Mouse (Mus musculus): ENCODE data around the gene Rpusd1. TPM values are rescaled to one million over a fixed set of nuclear protein-coding genes. Genes with fewer than 3 reads are reported as not detected.

Gene Rpusd1
- 1 to 10 TPM; 3.8 to 5.6 TPM for total RNA-seq (2021)
- long read RNA-seq, experiment 1, transcript Rpusd1-201 (6 exons, 1,745 nt) = major isoform, 6 of 9 reads
- long read RNA-seq, experiment 1, partial matches to known transcripts = 1 of 9 reads
- long read RNA-seq, experiment 1, other reads (novel, unspliced or antisense) = 0 of 9 reads
- long read RNA-seq, experiment 2, transcript Rpusd1-201 (6 exons, 1,745 nt) = major isoform, 5 of 7 reads
- long read RNA-seq, experiment 2, partial matches to known transcripts = 0 of 7 reads
- long read RNA-seq, experiment 2, other reads (novel, unspliced or antisense) = 1 of 7 reads

DNA sequence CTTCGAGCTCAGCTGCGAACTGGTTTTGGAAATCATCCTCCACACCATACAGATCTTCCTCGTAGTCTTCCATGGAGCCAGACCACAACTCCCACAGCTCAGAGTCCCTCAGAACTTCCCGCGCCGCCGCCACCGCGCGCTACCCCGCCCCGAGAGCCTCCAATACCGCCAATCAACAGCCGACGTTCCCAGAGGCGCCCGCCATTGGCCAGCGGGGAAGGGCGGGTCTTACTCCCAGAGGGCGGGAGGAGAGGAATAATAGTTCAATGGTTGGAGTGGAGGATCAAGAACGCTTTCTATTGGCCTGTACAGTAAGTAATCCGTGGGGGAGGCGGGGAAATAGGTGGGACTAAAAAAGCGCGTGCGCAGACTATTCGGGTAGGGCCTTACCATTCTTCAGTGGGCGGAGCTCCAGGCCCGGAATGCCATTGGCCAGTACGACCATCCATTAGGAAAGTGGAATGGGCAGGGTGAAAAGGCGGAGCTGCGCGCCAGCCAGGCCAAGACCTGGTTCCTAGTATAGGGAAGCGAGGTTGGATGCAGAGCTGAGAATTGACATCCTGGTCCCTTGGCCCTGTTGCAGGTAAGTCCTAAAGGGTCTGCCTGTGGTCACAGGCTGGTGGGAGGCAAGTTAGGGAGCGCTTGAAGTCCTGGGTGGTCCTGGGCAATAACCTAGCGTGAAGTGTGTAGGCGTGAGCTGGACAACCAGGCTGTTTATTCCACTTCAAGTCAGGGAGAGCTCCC is at the start of gene Rpusd1, which contains the start of gene Chtf18:
TSS of gene Rpusd1 (plus strand) at position 406 of the 744 bp plus-strand sequence.
TSS of gene Chtf18 (minus strand) at position 155 of the 744 bp plus-strand sequence.
- peak; percentile 99 for DNase-seq

DNA sequence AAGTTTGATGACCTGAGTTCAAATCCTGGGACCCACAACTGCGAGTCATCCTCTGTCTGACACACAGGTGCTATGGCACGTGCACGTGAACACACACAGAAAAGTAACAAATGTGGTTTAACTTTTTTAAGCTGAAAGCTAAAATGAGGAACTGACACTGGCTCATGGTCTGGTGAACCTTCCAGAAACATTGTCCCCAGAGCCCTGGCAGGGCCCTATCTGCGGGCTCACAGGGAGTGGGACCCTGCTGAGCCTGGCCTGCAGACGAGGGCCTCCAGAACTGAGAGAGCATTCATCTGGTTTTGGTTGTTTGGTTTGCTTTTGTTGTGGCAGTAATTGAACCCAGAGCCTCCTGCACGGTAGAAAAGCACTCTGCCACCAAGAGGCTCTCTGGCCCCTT is 49.5 kb upstream of the Rpusd1 start:
- DNase-seq = no peak

- DNase-seq = no peak
These were observed 47.7 kb upstream of the Rpusd1 start for GRCm38 (mm10) chr17:25679818-25680217.

DNA sequence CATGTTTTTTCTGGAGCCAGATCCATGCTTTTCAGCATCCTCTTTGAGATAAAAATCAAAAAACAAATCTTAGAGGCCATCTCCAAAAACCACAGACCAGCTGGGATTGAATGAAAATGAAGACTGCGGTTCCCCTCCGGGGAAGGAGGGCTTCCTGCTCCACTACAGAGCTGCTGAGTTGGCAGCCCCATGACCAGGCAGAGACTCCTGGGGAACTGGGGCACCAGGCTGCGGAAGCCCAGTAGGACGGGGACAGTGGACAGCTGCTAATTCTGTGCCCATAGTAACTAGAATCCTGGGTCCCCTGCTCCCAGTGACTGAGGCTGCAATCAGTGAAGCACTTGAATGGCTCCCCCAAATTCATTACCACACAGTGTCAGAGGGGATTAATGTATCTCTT is 45.8 kb upstream of the Rpusd1 start:
- no peak for DNase-seq

DNA sequence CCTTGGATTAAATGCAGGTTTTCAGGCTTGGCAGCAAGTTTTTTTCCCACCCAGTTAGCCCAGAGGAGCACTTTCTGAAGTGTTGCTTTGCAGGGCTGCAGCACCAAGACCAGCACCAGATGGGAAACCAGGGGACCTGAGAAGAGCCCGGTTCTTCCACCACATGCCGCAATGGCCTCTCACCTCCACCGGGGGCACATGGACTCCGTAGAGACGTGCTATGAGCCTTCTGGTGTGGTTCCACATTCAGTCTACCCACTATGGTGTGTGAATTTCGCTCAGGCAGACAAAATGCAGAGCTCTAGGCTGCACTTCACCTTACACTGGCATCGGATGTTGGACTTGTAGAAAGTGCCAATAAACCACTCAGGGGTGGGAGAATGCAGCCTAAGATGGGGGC is 41.1 kb upstream of the Rpusd1 start:
- DNase-seq = no peak

GRCm38 (mm10) chr17:25688922-25689321 is 38.5 kb upstream of the Rpusd1 start:
- no peak for DNase-seq

- no peak for DNase-seq
These were observed 31.2 kb upstream of the Rpusd1 start for GRCm38 (mm10) chr17:25696263-25696662.

DNA sequence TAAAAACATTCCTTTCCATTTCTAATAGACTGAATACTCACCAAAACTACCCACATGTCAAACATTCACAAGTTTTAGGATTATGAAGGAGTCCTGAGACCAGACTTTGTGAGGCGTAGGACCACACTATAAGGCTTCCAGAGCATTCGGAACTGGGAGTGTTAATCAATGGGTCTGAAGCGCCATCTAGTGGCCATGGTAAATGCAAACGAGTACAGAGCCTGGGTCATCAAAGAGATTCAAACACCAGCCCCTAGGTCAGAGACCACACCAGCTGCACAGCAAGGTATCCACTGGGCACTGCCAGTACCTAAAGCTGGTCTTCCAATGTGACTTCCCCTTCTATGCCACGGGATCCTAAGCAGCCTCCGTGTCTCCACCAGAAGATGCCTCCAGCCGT is 29.0 kb upstream of the Rpusd1 start:
- DNase-seq = peak; percentile 76

GRCm38 (mm10) chr17:25700863-25701496 is 26.5 kb upstream of the Rpusd1 start:
- DNase-seq = no peak

DNA sequence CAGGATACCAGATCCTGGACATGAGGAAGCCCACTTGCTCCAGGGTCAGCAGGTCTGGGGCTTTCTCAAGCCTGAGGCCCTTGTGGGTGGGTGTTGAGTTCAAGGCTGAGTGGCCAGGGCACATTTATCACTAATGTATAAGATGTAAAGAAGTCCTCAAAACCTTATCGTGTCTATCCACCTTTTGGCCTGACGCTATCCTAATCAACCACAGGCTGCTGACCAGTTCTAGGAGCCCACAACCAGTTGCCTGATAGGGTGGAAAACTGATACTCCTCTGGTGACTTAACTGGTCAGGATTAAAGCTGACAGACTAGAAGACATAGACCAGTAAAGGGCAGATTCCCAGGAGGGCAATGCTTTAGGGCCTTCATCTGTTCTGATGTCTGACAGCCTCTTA is 17.5 kb upstream of the Rpusd1 start:
- DNase-seq = no peak

DNA sequence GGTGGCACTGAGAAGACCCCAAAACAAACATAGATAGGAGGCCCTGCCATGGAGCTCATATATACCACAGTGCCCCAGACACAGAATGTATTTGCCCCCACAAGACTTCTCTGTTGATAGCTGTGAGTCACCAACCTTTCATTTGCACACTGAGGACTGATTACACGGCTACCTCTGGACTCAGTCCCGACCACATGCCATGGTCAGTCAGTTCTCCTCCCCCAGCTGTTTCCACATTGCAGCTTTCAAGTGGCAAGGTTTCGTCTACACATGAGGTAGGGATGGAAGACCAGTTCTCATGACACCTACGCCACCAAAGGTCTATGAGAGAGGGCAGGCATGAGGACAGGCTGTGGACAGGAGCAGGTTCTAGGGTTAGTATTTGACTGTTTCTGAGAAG is 16.3 kb upstream of the Rpusd1 start:
- no peak for DNase-seq

- DNase-seq = no peak
These were observed 11.8 kb upstream of the Rpusd1 start for GRCm38 (mm10) chr17:25715627-25716026.

DNA sequence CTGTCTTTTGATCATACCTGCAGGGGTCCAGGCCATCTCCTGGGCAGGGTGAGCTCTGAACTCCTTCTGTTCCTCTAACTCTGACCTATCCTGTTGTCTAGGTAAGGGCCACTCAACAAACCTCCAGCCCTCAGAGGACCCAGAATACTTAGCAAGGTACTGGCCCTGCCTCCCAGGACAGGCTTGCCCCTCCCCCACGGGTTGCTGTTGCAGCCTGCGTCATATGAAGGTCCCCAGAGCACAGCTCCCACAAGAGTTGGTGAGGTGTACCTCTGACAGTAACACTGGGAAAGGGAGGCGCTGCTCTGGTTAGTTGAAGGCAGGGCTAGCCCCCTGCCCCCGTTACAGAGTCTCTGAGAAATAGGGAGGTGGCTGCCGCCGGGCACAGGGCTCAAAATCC is 11.3 kb upstream of the Rpusd1 start:
- no peak for DNase-seq

DNA sequence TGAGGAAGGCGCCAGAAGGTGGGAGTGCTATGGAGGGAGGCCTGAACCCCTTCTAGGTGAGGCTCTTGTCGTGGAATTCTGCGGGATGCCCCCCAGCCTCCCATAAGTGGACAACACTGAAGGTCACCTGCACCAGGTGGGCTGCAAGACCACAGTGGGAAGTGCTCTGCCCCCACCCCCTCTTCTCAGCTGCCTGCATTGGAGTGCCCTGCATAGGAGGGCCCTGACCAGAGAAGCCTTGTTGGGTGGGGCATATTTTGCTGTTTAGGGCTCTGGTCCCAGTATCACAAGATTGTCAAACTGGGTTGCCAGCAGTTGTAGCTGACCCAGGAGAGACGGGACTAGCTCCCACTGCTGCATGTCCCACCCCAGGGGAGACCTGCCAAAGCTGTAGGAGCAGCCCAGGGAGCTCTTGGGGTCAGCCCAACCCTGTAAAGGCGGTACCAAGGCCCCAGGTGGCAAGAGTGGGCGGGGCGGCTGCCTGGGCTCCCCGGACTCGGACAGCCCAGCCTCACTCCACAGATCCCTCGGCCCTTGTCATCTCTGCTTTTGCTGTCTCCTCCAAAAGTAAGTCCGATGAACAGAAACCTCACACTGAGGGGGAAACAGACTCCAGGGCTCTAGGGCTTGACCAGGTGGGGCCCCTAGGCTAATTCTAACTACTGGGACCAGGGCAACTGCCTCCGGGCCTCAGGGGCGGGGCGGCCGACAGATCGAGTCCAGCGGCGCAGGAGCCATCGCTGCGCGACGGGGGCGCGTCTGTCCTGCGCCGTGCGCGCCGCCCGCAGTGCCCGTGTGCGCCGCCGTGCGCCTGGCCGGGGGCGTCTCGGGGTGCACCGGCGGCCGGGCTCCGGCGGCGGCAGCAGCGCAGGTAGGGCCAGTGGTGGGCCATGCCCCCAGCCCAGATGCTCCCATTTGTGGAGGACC is 10.5 kb upstream of the Rpusd1 start, which contains the start of gene Gng13:
TSS of gene Gng13 (plus strand) at position 461 of the 927 bp plus-strand sequence.
- no peak for DNase-seq

GRCm38 (mm10) chr17:25717691-25718090 is 9.8 kb upstream of the Rpusd1 start:
- DNase-seq = no peak

DNA sequence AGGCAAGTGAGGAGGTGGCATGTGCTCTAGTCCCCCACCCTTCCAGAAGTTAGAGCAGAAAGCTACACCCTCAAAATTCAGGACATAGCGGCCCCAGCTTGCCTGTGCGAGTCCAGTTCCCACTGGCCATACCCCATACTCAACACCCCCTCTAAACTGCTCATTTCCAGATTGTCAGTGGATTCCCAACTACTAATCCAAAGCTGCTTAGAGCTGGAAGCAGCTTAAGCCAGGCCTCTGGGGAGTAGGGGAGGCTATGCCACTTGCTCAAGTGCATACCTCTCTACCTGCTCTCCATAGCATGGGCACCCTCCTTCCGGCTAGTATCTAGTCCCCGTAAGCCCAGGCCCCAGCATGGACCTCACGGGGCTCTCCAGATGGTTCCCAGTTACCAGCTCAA is 6.0 kb upstream of the Rpusd1 start:
- no peak for DNase-seq

- DNase-seq = no peak
These were observed 4.0 kb upstream of the Rpusd1 start for GRCm38 (mm10) chr17:25723470-25723869.

GRCm38 (mm10) chr17:25723919-25724318 is 3.6 kb upstream of the Rpusd1 start:
- DNase-seq = no peak

- DNase-seq = no peak
These were observed 2.2 kb upstream of the Rpusd1 start for GRCm38 (mm10) chr17:25725264-25725663.

DNA sequence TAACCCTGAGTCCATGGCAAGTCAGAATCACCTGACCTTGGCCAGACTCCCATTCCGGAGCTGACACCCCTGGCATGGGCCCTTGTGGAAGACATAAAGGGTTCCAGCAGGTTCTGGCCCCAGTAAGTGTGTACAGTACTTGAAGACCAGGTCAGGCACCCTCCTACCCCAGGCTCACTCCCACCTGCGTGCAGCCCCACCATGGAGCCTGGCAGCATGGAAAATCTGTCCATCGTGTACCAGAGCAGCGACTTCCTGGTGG is 470 bp downstream of the Rpusd1 start:
- peak; percentile 33 for DNase-seq

GRCm38 (mm10) chr17:25732082-25732481 is 4.6 kb downstream of the Rpusd1 start:
- DNase-seq = peak; percentile 85

- no peak for DNase-seq
These were observed 7.8 kb downstream of the Rpusd1 start for GRCm38 (mm10) chr17:25735246-25735645.
